Mouse (Mus musculus) embryonic facial prominence, embryonic 11.5 days (tissue): ENCODE results near the gene Itgb2. TPM values are rescaled to one million over a fixed set of nuclear protein-coding genes. Genes with fewer than 3 reads are reported as not detected.

Experiments used
- ATAC-seq: fragments of 200-750 bp; cut with Nextera tagmentation; replicated peaks from 2 replicates; pipeline ENCODE4 v1.8.0; 2017; ENCODE audit warnings: low read depth; ENCODE audit not compliant: insufficient number of reproducible peaks, low FRiP score, low TSS enrichment
- DNase-seq: peaks from one replicate; pipeline ENCODE4 v3.0.0-alpha.2; 2015; ENCODE audit warnings: low spot score
- H3K27ac ChIP-seq: fragments of 300-500 bp; sonication (generic); replicated peaks from 2 replicates; pipeline ENCODE4 v1.5.1; 2014; ENCODE audit warnings: mild to moderate bottlenecking, low read depth, low read length, control low read depth
- H3K27me3 ChIP-seq: fragments of 300-500 bp; sonication (generic); 2 replicates; pipeline ENCODE4 v1.6.1; 2014; ENCODE audit warnings: mild to moderate bottlenecking, low read length, moderate library complexity, mixed read lengths; ENCODE audit not compliant: control insufficient read depth, insufficient read depth
- H3K36me3 ChIP-seq: fragments of 300-500 bp; sonication (generic); replicated peaks from 2 replicates; pipeline ENCODE4 v1.6.1; 2014; ENCODE audit warnings: low read depth, mild to moderate bottlenecking, low read length, moderate library complexity, mixed read lengths; ENCODE audit not compliant: control insufficient read depth, insufficient read depth
- H3K4me1 ChIP-seq: fragments of 300-500 bp; sonication (generic); 2 replicates; pipeline ENCODE4 v1.6.1; 2014; ENCODE audit warnings: low read length, mixed read lengths; ENCODE audit not compliant: control insufficient read depth, insufficient read depth
- H3K4me2 ChIP-seq: fragments of 300-500 bp; sonication (generic); 2 replicates; pipeline ENCODE4 v1.6.1; 2014; ENCODE audit warnings: low read depth, mild to moderate bottlenecking, control low read depth, low read length, moderate library complexity
- H3K4me3 ChIP-seq: fragments of 300-500 bp; sonication (generic); 2 replicates; pipeline ENCODE4 v1.5.1; 2014; ENCODE audit warnings: low read depth, low read length, control low read depth
- H3K9ac ChIP-seq: fragments of 300-500 bp; sonication (generic); replicated peaks from 2 replicates; pipeline ENCODE4 v1.6.1; 2014; ENCODE audit warnings: mild to moderate bottlenecking, control low read depth, low read length
- H3K9me3 ChIP-seq: fragments of 300-500 bp; sonication (generic); replicated peaks from 2 replicates; pipeline ENCODE4 v1.6.1; 2016; ENCODE audit warnings: mild to moderate bottlenecking, low read length, inconsistent platforms, mixed read lengths; ENCODE audit not compliant: control insufficient read depth
- WGBS: fragments of 180-500 bp; shearing (Covaris S2); extraction: QIAGEN DNeasy Blood & Tissue Kit; methylation state at CpG from one replicate; pipeline ENCODE4 v1.1.7; 2014; 5-methylcytosine and 5-hydroxymethylcytosine counted together
- polyA plus RNA-seq: library from polyadenylated mRNA; unstranded; fragments of >200 nt; fragmentation: Nextera tagmentation; extraction: Ambion mirVana; gene quantifications from 2 replicates; pipeline ENCODE4 v1.2.1, GENCODE M21; 2014

The Itgb2 gene
- polyA plus RNA-seq = 1.3 and 1.4 TPM in 2 replicates

DNA sequence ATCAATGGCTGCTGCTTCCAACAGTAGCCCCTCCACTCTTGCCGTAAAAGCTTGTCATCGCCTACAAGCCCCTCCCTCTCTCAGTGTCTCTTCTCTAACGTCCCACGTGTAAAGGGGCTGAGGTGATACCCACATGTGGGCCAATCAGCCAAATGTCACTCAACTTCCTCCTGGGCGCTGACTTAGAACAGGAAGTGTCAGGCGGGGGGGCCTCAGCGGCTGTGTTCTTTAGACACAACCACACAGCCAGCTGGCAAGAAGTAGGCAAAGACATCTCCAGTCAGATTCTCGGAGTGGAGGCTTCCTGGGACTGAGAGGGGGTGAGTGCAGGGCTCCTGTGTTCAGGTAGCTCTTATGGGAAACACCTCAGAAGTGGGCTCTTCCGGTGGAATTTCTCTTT lies at the start of gene Itgb2:
Itgb2 (plus strand) TSS at position 113 of the 400 bp plus-strand sequence.
- H3K4me1 ChIP-seq = no peaks in the 10 kb centered on the region
- no peaks in the 10 kb centered on the region for H3K27me3 ChIP-seq
- H3K9me3 ChIP-seq = no peaks in the 10 kb centered on the region
- no peak within 1 kb of the TSS for H3K9ac ChIP-seq
- 63% methylated on average over 9 of the region's 9 CpGs for WGBS
- H3K36me3 ChIP-seq = no peaks in the 10 kb centered on the region
- H3K4me3 ChIP-seq = no peak within 1 kb of the TSS
- H3K27ac ChIP-seq = no peak within 1 kb of the TSS
- no peak within 1 kb of the TSS for H3K4me2 ChIP-seq
- DNase-seq = no peak
- ATAC-seq = no peak

- Histone ChIP-seq H3K4me3 (no peak overlapping the region), H3K9ac (no peak overlapping the region), H3K4me2 (no peak overlapping the region), H3K9me3 (no peaks in the 10 kb centered on the region), H3K36me3 (no peaks in the 10 kb centered on the region; the same call in 1 of the 2 replicates), H3K27ac (no peak overlapping the region), H3K27me3 (no peaks in the 10 kb centered on the region), H3K4me1 (no peaks in the 10 kb centered on the region)
- ATAC-seq = no peak
- DNase-seq = no peak
Measured at GRCm38 (mm10) chr10:77481814-77482213, 48.2 kb upstream of the Itgb2 start.

DNA sequence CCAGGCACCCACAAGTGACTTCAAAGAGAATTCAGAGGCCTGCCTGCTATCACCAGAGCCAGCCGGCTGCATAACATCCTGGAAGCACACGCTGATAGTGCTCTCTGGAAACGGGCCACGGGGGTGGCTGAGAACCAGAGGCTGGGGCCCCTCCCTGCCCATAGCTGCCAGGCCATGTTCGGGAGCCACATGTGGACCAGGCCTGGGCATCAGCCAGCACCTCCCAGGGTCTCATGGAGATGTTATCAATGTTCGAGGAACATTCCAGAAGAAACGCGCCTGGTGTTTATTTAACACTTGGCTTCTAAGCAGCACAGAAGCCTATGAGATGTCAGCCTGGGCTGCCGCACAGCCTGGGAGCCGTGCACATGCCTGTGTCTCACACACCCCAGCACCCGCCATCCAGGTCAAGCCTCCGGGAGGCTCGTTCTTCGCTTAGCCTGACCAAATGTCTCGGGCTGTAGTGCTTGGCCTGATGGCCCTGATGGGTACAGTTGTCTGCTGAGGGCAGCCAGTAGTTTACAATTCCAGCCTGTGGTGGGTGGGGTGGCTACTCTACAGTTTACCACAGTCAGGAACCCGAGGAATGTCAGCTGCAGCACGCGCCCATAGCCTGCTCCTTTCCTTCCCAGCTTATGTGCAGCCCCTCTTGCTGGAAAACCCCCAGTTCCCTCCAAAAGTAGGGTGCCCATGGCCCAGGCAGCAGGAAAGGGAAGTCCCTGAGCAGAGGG lies 45.7 kb upstream of the Itgb2 start:
- Histone ChIP-seq H3K27me3 (no peaks in the 10 kb centered on the region), H3K4me3 (no peak overlapping the region), H3K4me1 (no peaks in the 10 kb centered on the region), H3K4me2 (no peak overlapping the region), H3K27ac (no peak overlapping the region), H3K9ac (no peak overlapping the region), H3K9me3 (no peaks in the 10 kb centered on the region), H3K36me3 (peaks cover 2% of the 10 kb centered on the region)
- 69% methylated on average over 18 of the region's 18 CpGs for WGBS
- ATAC-seq (no peak), DNase-seq (no peak)

GRCm38 (mm10) chr10:77485786-77486185 lies 44.3 kb upstream of the Itgb2 start:
- WGBS = 80% methylated on average over 3 of the region's 3 CpGs
- Histone ChIP-seq H3K9ac (no peak overlapping the region), H3K36me3 (peaks cover 5% of the 10 kb centered on the region)

GRCm38 (mm10) chr10:77488168-77488567 lies 41.9 kb upstream of the Itgb2 start:
- peaks cover 8% of the 10 kb centered on the region for H3K36me3 ChIP-seq
- no peaks in the 10 kb centered on the region for H3K27me3 ChIP-seq
- H3K4me2 ChIP-seq = no peak overlapping the region
- no peak for DNase-seq
- 92% methylated on average over 7 of the region's 7 CpGs for WGBS
- H3K9me3 ChIP-seq = no peaks in the 10 kb centered on the region
- H3K9ac ChIP-seq = no peak overlapping the region
- no peak for ATAC-seq
- no peak overlapping the region for H3K27ac ChIP-seq
- no peak overlapping the region for H3K4me3 ChIP-seq
- no peaks in the 10 kb centered on the region for H3K4me1 ChIP-seq

More at GRCm38 (mm10) chr10:77485786-77486185, 44.3 kb upstream of the Itgb2 start:
- ATAC-seq = no peak
- Histone ChIP-seq H3K9me3 (no peaks in the 10 kb centered on the region), H3K27me3 (no peaks in the 10 kb centered on the region), H3K4me3 (no peak overlapping the region), H3K27ac (no peak overlapping the region), H3K4me1 (no peaks in the 10 kb centered on the region), H3K4me2 (no peak overlapping the region)
- no peak for DNase-seq

DNA sequence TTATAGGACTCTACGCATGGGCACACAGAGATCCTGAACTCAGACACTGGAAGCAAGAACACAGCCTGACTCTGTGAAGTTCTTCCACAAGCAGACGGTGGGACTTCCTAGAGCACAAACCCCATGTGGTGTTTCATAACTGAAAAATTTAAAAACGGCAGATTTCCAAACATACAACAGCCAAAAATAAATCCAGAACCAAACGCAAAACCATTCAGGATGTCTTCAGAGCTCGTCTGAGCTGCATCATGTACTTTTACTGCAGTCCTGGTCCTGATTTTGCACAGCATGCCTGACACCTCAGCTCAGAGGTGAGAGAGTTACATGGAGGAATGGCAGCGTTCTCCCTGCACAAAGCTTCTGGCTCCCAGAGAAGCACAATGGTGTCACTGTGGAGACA lies 38.5 kb upstream of the Itgb2 start:
- H3K4me2 ChIP-seq = no peak overlapping the region
- H3K36me3 ChIP-seq = peaks cover 8% of the 10 kb centered on the region
- no peak overlapping the region for H3K9ac ChIP-seq
- no peaks in the 10 kb centered on the region for H3K9me3 ChIP-seq
- no peak overlapping the region for H3K27ac ChIP-seq
- DNase-seq (no peak), ATAC-seq (no peak)
- H3K4me3 ChIP-seq = no peak overlapping the region
- WGBS = 88% methylated on average over 6 of the region's 6 CpGs
- H3K4me1 ChIP-seq = no peaks in the 10 kb centered on the region
- no peaks in the 10 kb centered on the region for H3K27me3 ChIP-seq

GRCm38 (mm10) chr10:77492885-77493284 lies 37.2 kb upstream of the Itgb2 start:
- no peak for ATAC-seq
- DNase-seq = no peak
- no peak overlapping the region for H3K4me2 ChIP-seq
- H3K4me1 ChIP-seq = no peaks in the 10 kb centered on the region
- no peak overlapping the region for H3K9ac ChIP-seq
- no peaks in the 10 kb centered on the region for H3K9me3 ChIP-seq
- no peak overlapping the region for H3K27ac ChIP-seq
- no peak overlapping the region for H3K4me3 ChIP-seq
- peaks cover 8% of the 10 kb centered on the region for H3K36me3 ChIP-seq
- no peaks in the 10 kb centered on the region for H3K27me3 ChIP-seq
- WGBS = 95% methylated on average over 3 of the region's 3 CpGs

- no peak overlapping the region for H3K9ac ChIP-seq
- H3K36me3 ChIP-seq = peaks cover 3% of the 10 kb centered on the region
- no peaks in the 10 kb centered on the region; the same call in 1 of the 2 replicates for H3K4me1 ChIP-seq
- H3K9me3 ChIP-seq = no peaks in the 10 kb centered on the region
- no peak overlapping the region for H3K4me2 ChIP-seq
- DNase-seq = no peak
- no peaks in the 10 kb centered on the region for H3K27me3 ChIP-seq
- no peak overlapping the region for H3K4me3 ChIP-seq
- no peak overlapping the region for H3K27ac ChIP-seq
- WGBS = 92% methylated on average over 13 of the region's 13 CpGs
- ATAC-seq = no peak
Measured at GRCm38 (mm10) chr10:77497185-77497584, 32.9 kb upstream of the Itgb2 start.
